ENCODE assay signal across 17 mouse cellular contexts in the genomic region with DNA sequence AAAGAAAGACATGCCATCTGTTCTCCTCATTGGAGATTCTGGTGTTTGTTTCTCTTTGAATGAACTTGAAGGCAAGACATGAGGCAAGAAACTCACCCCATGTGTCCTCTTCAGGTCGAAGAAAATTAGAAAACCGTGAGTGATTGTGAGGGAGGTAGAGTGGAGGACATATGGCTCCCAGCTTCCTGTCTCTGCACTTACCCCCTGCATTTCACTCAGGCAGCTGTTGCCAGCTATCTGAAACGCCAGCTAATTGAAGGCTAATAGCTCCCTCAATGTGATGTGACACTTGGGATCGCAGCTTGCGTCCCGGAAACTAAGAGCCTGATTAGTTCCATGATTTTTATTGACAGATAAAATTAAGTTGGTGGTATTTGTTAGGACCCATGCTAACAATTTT.
A peak's percentile ranks its signal among the peaks of the same experiment; 100 is the strongest.
DNase-seq lines count a peak whose midpoint lies in the region; ATAC-seq and TF ChIP-seq lines count a peak whose summit lies in the region.
"Had no signal": no experiment of that assay in that cellular context is flagged by ENCODE, and none has a peak within 500 bp of the region (broad histone marks: within the 10 kb centered on the region; RNA-seq: fewer than 3 reads in every experiment).

No protein-coding gene starts in this region.

- TF ChIP-seq POLR2A in brain, embryonic 14.5 days (IDR thresholded peaks at IDR 0.05; ENCODE audit: borderline replicate concordance, extremely low read depth, insufficient read depth, insufficient read length, poor library complexity, severe bottlenecking), result no peak

- H3K9ac ChIP-seq in embryonic facial prominence, embryonic 11.5 days (replicated peaks; ENCODE audit: low read length), result no peak overlapping the region
- no peak overlapping the region for H3K9ac ChIP-seq in forebrain, embryonic 16.5 days (replicated peaks; ENCODE audit: low read depth, low read length)

- H3K4me3 ChIP-seq in embryonic facial prominence, embryonic 11.5 days (ENCODE audit: low read depth, low read length), result no peak overlapping the region
- H3K4me3 ChIP-seq in embryonic facial prominence, embryonic 10.5 days, result no peak overlapping the region
- H3K4me3 ChIP-seq in forebrain, embryonic 16.5 days (replicated peaks; ENCODE audit: low read length), result no peak overlapping the region
- H3K4me3 ChIP-seq: gastrocnemius, adult 2 months; heart, adult 2 months had no signal

- WGBS in embryonic facial prominence, embryonic 11.5 days, result 24% methylated on average over 6 of the region's 6 CpGs
- 46% methylated on average over 6 of the region's 6 CpGs for WGBS in embryonic facial prominence, embryonic 10.5 days
- WGBS in forebrain, embryonic 16.5 days, result 29% methylated on average over 6 of the region's 6 CpGs

- TF ChIP-seq CTCF in brain, embryonic 14.5 days (IDR thresholded peaks at IDR 0.05; ENCODE audit: borderline replicate concordance, extremely low read depth, insufficient read depth, insufficient read length), result no peak

- no peak for ATAC-seq in embryonic facial prominence, embryonic 11.5 days (replicated peaks; ENCODE audit: insufficient number of reproducible peaks, low FRiP score, low TSS enrichment, low read depth)
- peak; percentile 70 for ATAC-seq in forebrain, embryonic 16.5 days
- no peak for ATAC-seq in megakaryocyte progenitor cell, adult 5-6 weeks (replicated peaks; ENCODE audit: poor library complexity)
- ATAC-seq: activated CD4-positive, CD25-positive, alpha-beta regulatory T cell, adult 4 months had no signal

- H3K27ac ChIP-seq in embryonic facial prominence, embryonic 11.5 days (replicated peaks; ENCODE audit: low read depth, low read length), result no peak overlapping the region
- H3K27ac ChIP-seq in embryonic facial prominence, embryonic 10.5 days (replicated peaks), result no peak overlapping the region
- no peak overlapping the region for H3K27ac ChIP-seq in forebrain, embryonic 16.5 days (ENCODE audit: low read length)
- H3K27ac ChIP-seq: gastrocnemius, adult 2 months; heart, adult 2 months; kidney, postnatal 0 days had no signal

- DNase-seq in embryonic facial prominence, embryonic 11.5 days (ENCODE audit: low spot score), result peak; percentile 9
- DNase-seq in embryonic facial prominence, embryonic 10.5 days (ENCODE audit: low spot score), result no peak
- DNase-seq in brain, embryonic 14.5 days (ENCODE audit: low read depth), result peak; percentile 78
- peak; percentile 27 for DNase-seq in mesoderm, embryonic 11.5 days (ENCODE audit: low read depth, low spot score)
- DNase-seq in gastrocnemius, adult 8-10 months (ENCODE audit: low spot score in 2 of 2), result no peak
- no peak for DNase-seq in spleen, postnatal 10 days (ENCODE audit: low spot score in 2 of 2)
- DNase-seq: adrenal gland, postnatal 36 days; gastrocnemius, adult 2 months; heart, adult 2 months; liver; lung, adult 18-20 months; lung, postnatal 36 days; midbrain, embryonic 14.5 days had no signal

- H3K27me3 ChIP-seq in embryonic facial prominence, embryonic 11.5 days (ENCODE audit: control insufficient read depth, insufficient read depth, low read length), result no peaks in the 10 kb centered on the region
- H3K27me3 ChIP-seq in embryonic facial prominence, embryonic 10.5 days (replicated peaks; ENCODE audit: low read depth, poor library complexity, severe bottlenecking), result no peaks in the 10 kb centered on the region
- no peaks in the 10 kb centered on the region for H3K27me3 ChIP-seq in forebrain, embryonic 16.5 days (replicated peaks; ENCODE audit: control insufficient read depth, insufficient read depth, low read length)

- H3K4me1 ChIP-seq in embryonic facial prominence, embryonic 11.5 days (ENCODE audit: control insufficient read depth, insufficient read depth, low read length), result no peaks in the 10 kb centered on the region
- H3K4me1 ChIP-seq in embryonic facial prominence, embryonic 10.5 days, result no peaks in the 10 kb centered on the region
- peaks cover 4% of the 10 kb centered on the region for H3K4me1 ChIP-seq in forebrain, embryonic 16.5 days (replicated peaks; ENCODE audit: control insufficient read depth, insufficient read depth, low read length)

- no peaks in the 10 kb centered on the region for H3K9me3 ChIP-seq in embryonic facial prominence, embryonic 11.5 days (replicated peaks; ENCODE audit: control insufficient read depth, low read length)
- no peaks in the 10 kb centered on the region for H3K9me3 ChIP-seq in embryonic facial prominence, embryonic 10.5 days
- H3K9me3 ChIP-seq in forebrain, embryonic 16.5 days (ENCODE audit: control insufficient read depth, low read length), result no peaks in the 10 kb centered on the region

- H3K4me2 ChIP-seq in embryonic facial prominence, embryonic 11.5 days (ENCODE audit: low read depth, low read length), result no peak overlapping the region
- H3K4me2 ChIP-seq in forebrain, embryonic 16.5 days (ENCODE audit: low read length), result no peak overlapping the region

- no peaks in the 10 kb centered on the region for H3K36me3 ChIP-seq in embryonic facial prominence, embryonic 11.5 days (replicated peaks; ENCODE audit: control insufficient read depth, insufficient read depth, low read depth, low read length)
- no peaks in the 10 kb centered on the region for H3K36me3 ChIP-seq in embryonic facial prominence, embryonic 10.5 days (replicated peaks)
- no peaks in the 10 kb centered on the region for H3K36me3 ChIP-seq in forebrain, embryonic 16.5 days (ENCODE audit: control insufficient read depth, insufficient read depth)

Comparison
In these comparisons a context has a peak if more than half of its experiments do, and no peak if none do; other contexts are left out.
1. DNase-seq: peak in embryonic facial prominence, embryonic 11.5 days (single experiment), brain, embryonic 14.5 days (single experiment) and mesoderm, embryonic 11.5 days (single experiment); none in embryonic facial prominence, embryonic 10.5 days (single experiment), gastrocnemius, adult 8-10 months (0 of 2) and spleen, postnatal 10 days (0 of 2).